Mouse (Mus musculus) embryonic facial prominence, embryonic 12.5 days (tissue): ENCODE measurements around the gene Klk1b21. TPM values are rescaled to one million over a fixed set of nuclear protein-coding genes. Genes with fewer than 3 reads are reported as not detected.
"Not testable (repeated sequence)": the region's sequence is repeated elsewhere in the genome, so short reads cannot be mapped to it uniquely, and the experiment has no call there.

Experiments used
- ATAC-seq: fragments of 200-750 bp; cut with Nextera tagmentation; 2 replicates; pipeline ENCODE4 v1.8.0; 2017; ENCODE audit not compliant: insufficient number of reproducible peaks, insufficient read depth, low FRiP score, low TSS enrichment
- H3K27ac ChIP-seq: fragments of 300-500 bp; sonication (generic); 2 replicates; pipeline ENCODE4 v1.5.1; 2016; ENCODE audit warnings: mild to moderate bottlenecking
- H3K27me3 ChIP-seq: fragments of 300-500 bp; sonication (generic); 2 replicates; pipeline ENCODE4 v1.6.1; 2016; ENCODE audit warnings: mild to moderate bottlenecking, moderate library complexity
- H3K36me3 ChIP-seq: fragments of 300-500 bp; sonication (generic); 2 replicates; pipeline ENCODE4 v1.6.1; 2016; ENCODE audit warnings: mild to moderate bottlenecking
- H3K4me1 ChIP-seq: fragments of 300-500 bp; sonication (generic); 2 replicates; pipeline ENCODE4 v1.6.1; 2016
- H3K4me2 ChIP-seq: fragments of 300-500 bp; sonication (generic); replicated peaks from 2 replicates; pipeline ENCODE4 v1.6.1; 2016; ENCODE audit warnings: mild to moderate bottlenecking, moderate library complexity
- H3K4me3 ChIP-seq: fragments of 300-500 bp; sonication (generic); 2 replicates; pipeline ENCODE4 v1.5.1; 2016; ENCODE audit warnings: mild to moderate bottlenecking
- H3K9ac ChIP-seq: fragments of 300-500 bp; sonication (generic); 2 replicates; pipeline ENCODE4 v1.6.1; 2016; ENCODE audit warnings: mild to moderate bottlenecking, moderate library complexity
- H3K9me3 ChIP-seq: fragments of 300-500 bp; sonication (generic); 2 replicates; pipeline ENCODE4 v1.6.1; 2016; ENCODE audit warnings: mild to moderate bottlenecking, moderate library complexity
- WGBS: fragments of 180-500 bp; shearing (Covaris S2); methylation state at CpG from one replicate; pipeline ENCODE4 v1.1.7; 2016; 5-methylcytosine and 5-hydroxymethylcytosine counted together
- polyA plus RNA-seq: library from polyadenylated mRNA; unstranded; fragments of >200 nt; fragmentation: Nextera tagmentation; extraction: Ambion mirVana; gene quantifications from 2 replicates; pipeline ENCODE4 v1.2.1, GENCODE M21; 2016

Gene Klk1b21
- not detected in 2 replicates for polyA plus RNA-seq

DNA sequence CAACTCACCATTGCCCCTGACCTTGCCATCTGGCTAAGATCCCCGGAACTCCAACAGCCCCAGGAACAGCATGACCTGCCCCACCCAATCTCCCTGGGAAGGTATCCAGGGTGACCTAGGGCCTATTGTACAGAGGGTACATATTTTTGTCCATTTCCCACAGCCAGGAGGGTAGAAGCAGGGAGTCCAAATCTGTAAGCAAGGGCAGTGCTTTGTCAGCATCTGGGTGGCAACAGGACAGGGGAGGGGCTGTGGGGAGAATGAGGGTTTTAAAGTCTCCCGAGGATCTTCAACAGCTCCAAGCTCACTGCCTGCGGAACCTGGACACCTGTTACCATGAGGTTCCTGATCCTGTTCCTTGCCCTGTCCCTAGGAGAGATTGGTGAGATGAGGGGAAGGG lies at the start of gene Klk1b21:
Gene Klk1b21 (plus strand): TSS at position 301 of the 400 bp plus-strand sequence.
- H3K4me1 ChIP-seq, H3K9me3 ChIP-seq, H3K4me2 ChIP-seq, H3K27ac ChIP-seq, H3K27me3 ChIP-seq, H3K36me3 ChIP-seq, H3K4me3 ChIP-seq, H3K9ac ChIP-seq, ATAC-seq: not testable (repeated sequence)
- WGBS: 71% methylated on average over 3 of the region's 3 CpGs

DNA sequence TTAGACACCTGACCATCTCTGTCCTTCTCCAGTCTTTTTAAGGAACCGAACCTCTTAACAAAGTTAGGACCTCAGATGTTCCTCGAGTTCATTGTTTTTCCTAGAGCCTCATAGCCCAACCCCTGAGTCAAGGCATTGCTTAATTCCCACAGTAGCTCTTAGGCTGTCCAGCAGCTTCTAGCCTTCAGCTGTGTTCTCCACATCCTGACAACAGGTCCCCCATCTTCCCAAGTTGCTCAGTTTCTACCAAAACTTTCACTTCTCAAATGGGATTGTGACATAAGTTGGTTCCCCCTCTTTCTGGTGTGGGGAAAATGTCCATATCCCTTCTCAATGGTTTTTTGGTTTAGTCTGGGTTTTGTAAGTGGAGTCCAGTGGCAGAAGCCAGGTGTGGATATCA lies 30.0 kb upstream of the Klk1b21 start:
- H3K4me3 ChIP-seq: no peak overlapping the region
- H3K27me3 ChIP-seq: no peaks in the 10 kb centered on the region
- 73% methylated on average over 2 of the region's 2 CpGs for WGBS
- H3K9ac ChIP-seq: no peak overlapping the region
- H3K4me2 ChIP-seq: no peak overlapping the region
- H3K36me3 ChIP-seq: no peaks in the 10 kb centered on the region
- H3K9me3 ChIP-seq: no peaks in the 10 kb centered on the region
- H3K27ac ChIP-seq: no peak overlapping the region
- no peak for ATAC-seq
- no peaks in the 10 kb centered on the region for H3K4me1 ChIP-seq

DNA sequence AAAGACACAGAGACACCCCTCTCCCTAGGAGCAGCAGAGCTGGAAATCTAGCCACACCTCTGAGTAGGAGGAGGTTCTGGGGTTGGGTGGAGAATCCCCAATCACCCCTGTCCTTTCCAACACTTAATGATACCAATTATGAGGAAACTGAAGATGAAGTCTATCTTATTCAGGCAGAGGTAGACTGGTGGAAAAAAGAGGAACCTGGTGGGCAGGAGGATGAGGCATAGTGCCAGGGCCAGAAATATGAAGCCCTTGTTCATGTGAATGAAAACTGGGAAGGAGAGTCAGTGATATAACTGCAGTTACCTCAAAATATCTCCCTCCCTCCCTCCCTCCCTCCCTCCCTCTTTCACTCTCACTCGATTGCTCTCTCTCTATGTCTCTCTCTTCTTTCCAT lies 24.4 kb upstream of the Klk1b21 start:
- Histone ChIP-seq H3K4me2 (no peak overlapping the region), H3K27me3 (no peaks in the 10 kb centered on the region), H3K4me1 (no peaks in the 10 kb centered on the region), H3K4me3 (no peak overlapping the region), H3K9me3 (no peaks in the 10 kb centered on the region), H3K9ac (no peak overlapping the region), H3K36me3 (no peaks in the 10 kb centered on the region), H3K27ac (no peak overlapping the region)
- no peak for ATAC-seq
- no CpG with 5 or more reads among the region's 1 CpGs for WGBS

DNA sequence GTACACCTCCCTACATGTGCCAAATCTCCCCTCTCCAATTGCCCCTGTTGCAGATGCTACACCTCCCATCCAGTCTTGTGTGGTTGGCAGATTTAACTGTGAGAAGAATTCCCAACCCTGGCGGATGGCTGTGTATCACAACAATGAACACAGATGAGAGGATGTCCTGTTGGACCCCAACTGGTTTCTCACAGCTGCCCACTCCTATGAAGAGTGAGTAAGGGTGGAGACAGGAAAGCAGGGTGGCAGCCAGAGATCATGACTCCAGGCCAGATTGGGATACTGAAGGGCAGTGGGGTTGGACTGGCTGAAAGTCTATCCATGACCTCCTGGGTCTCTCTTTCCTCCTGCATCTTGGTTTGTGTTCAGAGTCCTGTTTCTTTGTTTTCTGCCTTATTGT lies 6.0 kb upstream of the Klk1b21 start:
- H3K9ac ChIP-seq: no peak overlapping the region
- no peaks in the 10 kb centered on the region for H3K27me3 ChIP-seq
- H3K4me1 ChIP-seq: no peaks in the 10 kb centered on the region
- H3K36me3 ChIP-seq: no peaks in the 10 kb centered on the region
- H3K9me3 ChIP-seq: no peaks in the 10 kb centered on the region
- no peak overlapping the region for H3K27ac ChIP-seq
- ATAC-seq: no peak
- no peak overlapping the region for H3K4me3 ChIP-seq
- H3K4me2 ChIP-seq: no peak overlapping the region
- 82% methylated on average over 1 of the region's 1 CpGs for WGBS

DNA sequence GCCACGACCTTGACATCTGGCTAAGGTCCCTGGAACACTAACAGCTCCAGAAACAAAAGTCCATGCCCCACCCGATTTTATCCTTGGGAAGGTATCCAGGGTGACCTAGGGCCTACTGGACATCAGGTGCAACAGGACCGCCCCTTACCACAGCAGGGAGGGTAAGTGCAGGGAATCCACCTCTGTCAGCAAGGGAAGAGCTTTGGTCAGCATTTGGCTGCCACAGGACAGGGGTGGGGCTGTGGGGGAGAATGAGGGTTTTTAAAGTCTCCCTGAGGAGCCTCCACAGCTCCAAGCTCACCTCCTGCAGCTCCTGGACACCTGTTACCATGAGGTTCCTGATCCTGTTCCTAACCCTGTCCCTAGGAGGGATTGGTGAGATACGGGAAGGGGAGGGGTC lies 10.2 kb downstream of the Klk1b21 start, which contains the start of gene Klk1b22:
Gene Klk1b22 (plus strand): TSS at position 301 of the 400 bp plus-strand sequence.
- H3K9me3 ChIP-seq: no peaks in the 10 kb centered on the region
- no peak within 1 kb of the TSS for H3K27ac ChIP-seq
- H3K9ac ChIP-seq: no peak within 1 kb of the TSS
- no peak for ATAC-seq
- no peaks in the 10 kb centered on the region for H3K4me1 ChIP-seq
- H3K4me3 ChIP-seq: no peak within 1 kb of the TSS
- 62% methylated on average over 4 of the region's 4 CpGs for WGBS
- no peak within 1 kb of the TSS for H3K4me2 ChIP-seq
- H3K36me3 ChIP-seq: no peaks in the 10 kb centered on the region
- H3K27me3 ChIP-seq: no peaks in the 10 kb centered on the region

DNA sequence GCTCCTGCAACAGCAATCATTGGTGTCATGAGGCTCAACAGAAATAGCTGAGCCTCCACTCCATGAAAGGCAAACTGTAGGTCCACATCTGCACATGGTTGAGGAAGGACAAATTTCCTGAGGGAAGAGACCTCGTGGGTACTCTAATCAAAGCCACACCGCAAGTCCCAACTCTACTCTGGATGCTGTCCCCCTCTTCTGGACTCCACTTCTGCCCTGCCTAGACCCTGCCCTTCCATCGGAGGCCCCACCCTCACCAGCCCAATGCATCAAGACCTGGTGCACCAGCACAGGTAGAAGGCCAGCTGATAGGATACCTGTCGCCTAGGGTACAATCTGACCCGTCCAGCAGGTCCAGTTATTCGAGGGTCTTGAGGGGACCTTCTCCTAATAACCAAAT lies 21.3 kb downstream of the Klk1b21 start:
- 75% methylated on average over 6 of the region's 6 CpGs for WGBS
- no peaks in the 10 kb centered on the region for H3K9me3 ChIP-seq
- H3K4me3 ChIP-seq: no peak overlapping the region
- no peak overlapping the region for H3K4me2 ChIP-seq
- no peaks in the 10 kb centered on the region for H3K4me1 ChIP-seq
- H3K27ac ChIP-seq: no peak overlapping the region
- no peaks in the 10 kb centered on the region for H3K27me3 ChIP-seq
- no peaks in the 10 kb centered on the region for H3K36me3 ChIP-seq
- H3K9ac ChIP-seq: no peak overlapping the region
- no peak for ATAC-seq

DNA sequence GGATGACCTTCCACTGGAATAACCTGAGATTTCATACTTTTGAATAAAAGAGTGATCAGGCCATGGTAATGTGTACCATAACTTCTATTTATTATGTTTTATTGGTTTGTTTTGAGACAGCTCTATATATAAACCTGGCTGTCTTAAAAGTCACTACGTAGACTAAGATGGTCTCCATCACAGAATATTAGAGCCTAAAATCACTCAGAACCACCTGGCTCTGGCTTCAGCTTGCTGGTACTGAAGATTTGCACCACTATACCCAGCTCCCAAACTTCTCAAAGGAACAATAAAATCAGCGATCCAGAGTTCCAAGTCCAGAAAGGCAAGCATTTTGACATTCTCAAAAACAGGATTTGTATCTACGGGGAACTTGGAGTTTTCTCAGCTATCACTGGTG lies 34.3 kb downstream of the Klk1b21 start, which contains the start of gene Klk1b16:
Gene Klk1b16 (plus strand): TSS at position 301 of the 400 bp plus-strand sequence.
- no peaks in the 10 kb centered on the region for H3K4me1 ChIP-seq
- H3K9ac ChIP-seq: no peak within 1 kb of the TSS
- H3K4me3 ChIP-seq: no peak within 1 kb of the TSS
- H3K27me3 ChIP-seq: no peaks in the 10 kb centered on the region
- no peak within 1 kb of the TSS for H3K4me2 ChIP-seq
- H3K36me3 ChIP-seq: no peaks in the 10 kb centered on the region
- H3K27ac ChIP-seq: no peak within 1 kb of the TSS
- 86% methylated on average over 3 of the region's 3 CpGs for WGBS
- no peak for ATAC-seq
- H3K9me3 ChIP-seq: no peaks in the 10 kb centered on the region

Other genes starting within 250 kb of the Klk1b21 start
- gene Klk4, start 221.2 kb upstream of the Klk1b21 start, polyA plus RNA-seq: 0.38 TPM in 1 of 2 replicates, not detected in the other
- not detected in 2 replicates for gene Klk15, start 168.6 kb upstream of the Klk1b21 start, polyA plus RNA-seq
- not detected in 2 replicates for gene Klk1b8, start 151.7 kb upstream of the Klk1b21 start, polyA plus RNA-seq
- gene Klk1b1, start 135.6 kb upstream of the Klk1b21 start, polyA plus RNA-seq: not detected in 2 replicates
- not detected in 2 replicates for gene Klk1b9, start 126.3 kb upstream of the Klk1b21 start, polyA plus RNA-seq
- gene Klk1b11, start 106.5 kb upstream of the Klk1b21 start, polyA plus RNA-seq: not detected in 2 replicates
- gene Klk1b26, start 90.2 kb upstream of the Klk1b21 start, polyA plus RNA-seq: not detected in 2 replicates
- gene Klk1b27, start 50.0 kb upstream of the Klk1b21 start, polyA plus RNA-seq: not detected in 2 replicates
- gene Klk1b22, start 10.3 kb downstream of the Klk1b21 start, polyA plus RNA-seq: not detected in 2 replicates
- gene Klk1b16, start 34.4 kb downstream of the Klk1b21 start, polyA plus RNA-seq: not detected in 2 replicates
- gene Klk1b24, start 85.9 kb downstream of the Klk1b21 start, polyA plus RNA-seq: not detected in 2 replicates
- not detected in 2 replicates for gene Klk1b3, start 95.9 kb downstream of the Klk1b21 start, polyA plus RNA-seq
- gene Klk1b4, start 105.1 kb downstream of the Klk1b21 start, polyA plus RNA-seq: not detected in 2 replicates
- not detected in 2 replicates for gene Klk1b5, start 113.6 kb downstream of the Klk1b21 start, polyA plus RNA-seq
- gene Klk1, start 123.0 kb downstream of the Klk1b21 start, polyA plus RNA-seq: not detected in 2 replicates
- gene Gm36864, start 133.8 kb downstream of the Klk1b21 start, polyA plus RNA-seq: 0.15 TPM in 1 of 2 replicates, not detected in the other
- 0.58 and 0.84 TPM in 2 replicates for gene 1700028J19Rik, start 144.4 kb downstream of the Klk1b21 start, polyA plus RNA-seq
- gene 2410002F23Rik, start 144.4 kb downstream of the Klk1b21 start, polyA plus RNA-seq: 208 and 212 TPM in 2 replicates
- gene Acp4, start 155.1 kb downstream of the Klk1b21 start, polyA plus RNA-seq: 0.10 TPM in 1 of 2 replicates, not detected in the other
- not detected in 2 replicates for gene Gm15517, start 159.1 kb downstream of the Klk1b21 start, polyA plus RNA-seq
- 1.9 and 2.3 TPM in 2 replicates for gene Clec11a, start 204.6 kb downstream of the Klk1b21 start, polyA plus RNA-seq
- gene Shank1, start 207.9 kb downstream of the Klk1b21 start, polyA plus RNA-seq: 2.4 and 3.8 TPM in 2 replicates